Mouse (Mus musculus): ENCODE results near the gene Praf2. TPM values are rescaled to one million over a fixed set of nuclear protein-coding genes. Genes with fewer than 3 reads are reported as not detected.
A peak's percentile ranks its signal among the peaks of the same experiment; 100 is the strongest.
"Not testable (repeated sequence)": the region's sequence is repeated elsewhere in the genome, so short reads cannot be mapped to it uniquely, and the experiment has no call there.

Gene Praf2
- polyA plus RNA-seq, 1 experiment from 2014 or later, result 79.0 TPM

GRCm38 (mm10) chrX:7716058-7716457 is 12.2 kb upstream of the Praf2 start:
- H3K27ac ChIP-seq; H3K4me1 ChIP-seq; H3K36me3 ChIP-seq; H3K27me3 ChIP-seq (ENCODE audit: low read depth, poor library complexity, severe bottlenecking); DNase-seq (ENCODE audit: low spot score); H3K4me3 ChIP-seq; H3K9me3 ChIP-seq (replicated peaks): not testable (repeated sequence)
- 31% methylated on average over 1 of the region's 1 CpGs for WGBS

GRCm38 (mm10) chrX:7721514-7722281 is 6.5 kb upstream of the Praf2 start, which contains the start of gene Gm45208:
Gene Gm45208 (plus strand): TSS chrX:7722245.
- no peaks in the 10 kb centered on the region for H3K27me3 ChIP-seq (ENCODE audit: low read depth, poor library complexity, severe bottlenecking)
- 18% methylated on average over 22 of the region's 22 CpGs for WGBS
- H3K9me3 ChIP-seq (replicated peaks), result no peaks in the 10 kb centered on the region
- H3K4me3 ChIP-seq, result peak within 1 kb of the TSS; percentile 65
- H3K36me3 ChIP-seq, result peaks cover 26% of the 10 kb centered on the region
- peaks cover 4% of the 10 kb centered on the region; the same call in 1 of the 2 replicates for H3K4me1 ChIP-seq
- peak; percentile 70 for DNase-seq (ENCODE audit: low spot score)
- H3K27ac ChIP-seq, result peak within 1 kb of the TSS; percentile 91

- peak overlapping the region; percentile 65 for H3K4me3 ChIP-seq
- WGBS, result 12% methylated on average over 11 of the region's 11 CpGs
- H3K27me3 ChIP-seq (ENCODE audit: low read depth, poor library complexity, severe bottlenecking), result no peaks in the 10 kb centered on the region
- peaks cover 4% of the 10 kb centered on the region; the same call in 1 of the 2 replicates for H3K4me1 ChIP-seq
- peaks cover 31% of the 10 kb centered on the region for H3K36me3 ChIP-seq
- DNase-seq (ENCODE audit: low spot score), result no peak
- no peaks in the 10 kb centered on the region for H3K9me3 ChIP-seq (replicated peaks)
- peak overlapping the region; percentile 91 for H3K27ac ChIP-seq
These were observed 6.0 kb upstream of the Praf2 start for GRCm38 (mm10) chrX:7722282-7722611.

- WGBS, result 31% methylated on average over 4 of the region's 4 CpGs
- no peak for DNase-seq (ENCODE audit: low spot score)
- Histone ChIP-seq H3K4me3 (peak overlapping the region; percentile 65), H3K9me3 (replicated peaks) (no peaks in the 10 kb centered on the region), H3K4me1 (peaks cover 4% of the 10 kb centered on the region; the same call in 1 of the 2 replicates), H3K27ac (no peak overlapping the region), H3K27me3 (ENCODE audit: low read depth, poor library complexity, severe bottlenecking) (no peaks in the 10 kb centered on the region), H3K36me3 (peaks cover 36% of the 10 kb centered on the region)
These were observed 5.5 kb upstream of the Praf2 start for GRCm38 (mm10) chrX:7722691-7723090.

GRCm38 (mm10) chrX:7724135-7724534 is 4.1 kb upstream of the Praf2 start:
- DNase-seq (ENCODE audit: low spot score), result no peak
- no peaks in the 10 kb centered on the region for H3K9me3 ChIP-seq (replicated peaks)
- peaks cover 36% of the 10 kb centered on the region for H3K36me3 ChIP-seq
- peaks cover 6% of the 10 kb centered on the region; the same call in 1 of the 2 replicates for H3K4me1 ChIP-seq
- H3K27ac ChIP-seq, result no peak overlapping the region
- no peak overlapping the region for H3K4me3 ChIP-seq
- no peaks in the 10 kb centered on the region for H3K27me3 ChIP-seq (ENCODE audit: low read depth, poor library complexity, severe bottlenecking)
- WGBS, result 94% methylated on average over 7 of the region's 7 CpGs

- H3K27me3 ChIP-seq (ENCODE audit: low read depth, poor library complexity, severe bottlenecking), result no peaks in the 10 kb centered on the region
- peaks cover 36% of the 10 kb centered on the region for H3K36me3 ChIP-seq
- no peak overlapping the region for H3K27ac ChIP-seq
- H3K4me3 ChIP-seq, result no peak overlapping the region
- peaks cover 9% of the 10 kb centered on the region; the same call in 1 of the 2 replicates for H3K4me1 ChIP-seq
- DNase-seq (ENCODE audit: low spot score), result no peak
- H3K9me3 ChIP-seq (replicated peaks), result no peaks in the 10 kb centered on the region
- WGBS, result 94% methylated on average over 12 of the region's 12 CpGs
These were observed 2.4 kb upstream of the Praf2 start for GRCm38 (mm10) chrX:7725841-7726240.

- H3K4me1 ChIP-seq, result peaks cover 9% of the 10 kb centered on the region; the same call in 1 of the 2 replicates
- H3K27me3 ChIP-seq (ENCODE audit: low read depth, poor library complexity, severe bottlenecking), result no peaks in the 10 kb centered on the region
- 0 out of 2 replicates have a peak, but pooled peaks cover 2% of the 10 kb centered on the region for H3K9me3 ChIP-seq (replicated peaks)
- no peak for DNase-seq (ENCODE audit: low spot score)
- no peak overlapping the region for H3K27ac ChIP-seq
- 94% methylated on average over 13 of the region's 13 CpGs for WGBS
- H3K4me3 ChIP-seq, result 0 out of 2 replicates have a peak overlapping the region, but pooled peaks have one; percentile 57
- peaks cover 36% of the 10 kb centered on the region for H3K36me3 ChIP-seq
These were observed 1.1 kb upstream of the Praf2 start for GRCm38 (mm10) chrX:7727176-7727575.

GRCm38 (mm10) chrX:7728922-7729265 is 655 bp downstream of the Praf2 start:
- DNase-seq (ENCODE audit: low spot score), result no peak
- 30% methylated on average over 4 of the region's 4 CpGs for WGBS
- H3K9me3 ChIP-seq (replicated peaks), result 0 out of 2 replicates have a peak, but pooled peaks cover 2% of the 10 kb centered on the region
- H3K27me3 ChIP-seq (ENCODE audit: low read depth, poor library complexity, severe bottlenecking), result no peaks in the 10 kb centered on the region
- peak overlapping the region; percentile 82 for H3K27ac ChIP-seq
- H3K36me3 ChIP-seq, result peaks cover 37% of the 10 kb centered on the region
- H3K4me1 ChIP-seq, result 0 out of 2 replicates have a peak, but pooled peaks cover 5% of the 10 kb centered on the region
- H3K4me3 ChIP-seq, result peak overlapping the region; percentile 57

GRCm38 (mm10) chrX:7733571-7734156 is 5.4 kb downstream of the Praf2 start:
- Histone ChIP-seq H3K27ac (no peak overlapping the region), H3K4me3 (0 out of 2 replicates have a peak overlapping the region, but pooled peaks have one; percentile 2), H3K36me3 (peaks cover 33% of the 10 kb centered on the region), H3K9me3 (replicated peaks) (peaks cover 2% of the 10 kb centered on the region; the same call in 1 of the 2 replicates), H3K27me3 (ENCODE audit: low read depth, poor library complexity, severe bottlenecking) (no peaks in the 10 kb centered on the region), H3K4me1 (0 out of 2 replicates have a peak, but pooled peaks cover 5% of the 10 kb centered on the region)
- 32% methylated on average over 25 of the region's 26 CpGs for WGBS
- peak; percentile 69 for DNase-seq (ENCODE audit: low spot score)

- WGBS, result 69% methylated on average over 14 of the region's 14 CpGs
- H3K4me1 ChIP-seq, result 0 out of 2 replicates have a peak, but pooled peaks cover 2% of the 10 kb centered on the region
- H3K27ac ChIP-seq, result no peak overlapping the region
These were observed 11.3 kb downstream of the Praf2 start for GRCm38 (mm10) chrX:7739336-7740081.

GRCm38 (mm10) chrX:7740082-7740819 is 12.0 kb downstream of the Praf2 start:
- Histone ChIP-seq H3K36me3 (peaks cover 25% of the 10 kb centered on the region), H3K9me3 (replicated peaks) (no peaks in the 10 kb centered on the region; the same call in 1 of the 2 replicates), H3K4me3 (no peak overlapping the region), H3K27me3 (ENCODE audit: low read depth, poor library complexity, severe bottlenecking) (no peaks in the 10 kb centered on the region), H3K4me1 (0 out of 2 replicates have a peak, but pooled peaks cover 2% of the 10 kb centered on the region), H3K27ac (no peak overlapping the region)
- DNase-seq (ENCODE audit: low spot score), result no peak
- WGBS, result 61% methylated on average over 10 of the region's 10 CpGs

More at GRCm38 (mm10) chrX:7739336-7740081, 11.3 kb downstream of the Praf2 start:
- DNase-seq (ENCODE audit: low spot score), result no peak
- peaks cover 30% of the 10 kb centered on the region for H3K36me3 ChIP-seq
- no peaks in the 10 kb centered on the region for H3K27me3 ChIP-seq (ENCODE audit: low read depth, poor library complexity, severe bottlenecking)
- H3K9me3 ChIP-seq (replicated peaks), result no peaks in the 10 kb centered on the region; the same call in 1 of the 2 replicates
- H3K4me3 ChIP-seq, result no peak overlapping the region

GRCm38 (mm10) chrX:7741103-7741502 is 12.9 kb downstream of the Praf2 start:
- 76% methylated on average over 5 of the region's 5 CpGs for WGBS

More at GRCm38 (mm10) chrX:7741103-7741502, 12.9 kb downstream of the Praf2 start:
- Histone ChIP-seq H3K4me3 (no peak overlapping the region), H3K36me3 (peaks cover 19% of the 10 kb centered on the region), H3K27me3 (ENCODE audit: low read depth, poor library complexity, severe bottlenecking) (no peaks in the 10 kb centered on the region), H3K4me1 (0 out of 2 replicates have a peak, but pooled peaks cover 2% of the 10 kb centered on the region), H3K9me3 (replicated peaks) (no peaks in the 10 kb centered on the region; the same call in 1 of the 2 replicates), H3K27ac (no peak overlapping the region)
- no peak for DNase-seq (ENCODE audit: low spot score)
